ENCODE assay signal across 9 mouse cellular contexts in the genomic region with DNA sequence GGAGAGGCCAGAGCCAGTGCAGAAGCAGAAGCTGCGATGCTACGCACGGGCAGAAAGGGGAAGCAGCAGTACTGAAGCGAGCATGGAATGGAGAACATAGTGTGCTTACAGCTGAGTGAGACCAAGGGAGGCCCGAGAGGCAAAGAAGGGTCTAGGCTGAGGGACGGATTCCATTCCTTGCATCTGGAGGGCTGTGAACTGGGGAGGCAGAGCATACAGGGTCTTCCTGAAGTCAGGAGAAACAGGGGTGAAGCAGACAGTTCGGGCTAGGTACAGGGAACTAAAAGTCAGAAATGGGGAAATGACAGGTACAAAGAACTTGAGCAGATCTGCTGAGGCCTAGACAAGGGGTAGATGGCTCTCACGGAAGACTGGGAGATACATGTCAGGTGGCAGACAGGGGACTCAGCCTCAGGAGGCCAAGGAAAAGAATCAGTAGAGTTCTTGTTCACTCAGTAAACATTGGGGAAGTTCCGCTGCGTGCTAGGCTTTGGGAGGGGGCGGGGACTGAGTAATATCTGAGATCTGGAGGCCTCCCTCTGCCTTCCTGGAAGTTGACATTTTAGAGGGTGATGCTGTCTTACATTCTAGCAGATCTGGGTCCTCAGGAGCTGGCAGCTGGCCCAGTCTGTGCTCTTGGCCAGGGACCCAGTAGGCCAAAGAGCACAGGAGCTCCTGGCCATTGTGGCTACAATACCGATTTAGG. TPM values are rescaled to one million over a fixed set of nuclear protein-coding genes. Genes with fewer than 3 reads are reported as not detected.
DNase-seq lines count a peak whose midpoint lies in the region; ATAC-seq and TF ChIP-seq lines count a peak whose summit lies in the region.
"Had no signal": no experiment of that assay in that cellular context is flagged by ENCODE, and none has a peak within 500 bp of the region (broad histone marks: within the 10 kb centered on the region; RNA-seq: fewer than 3 reads in every experiment).

No protein-coding gene starts in this region.

- peak; percentile 95 for TF ChIP-seq EP300 in heart, postnatal 0 days (IDR thresholded peaks at IDR 0.05; ENCODE audit: low read depth)

- no peak for DNase-seq in forebrain, postnatal 0 days
- DNase-seq in G1E (ENCODE audit: low spot score) (peak; percentile 66), liver (peak; percentile 64)
- peak; percentile 88 for DNase-seq in cerebellum, adult 9-10 months
- peak; percentile 92 for DNase-seq in heart, postnatal 0 days (ENCODE audit: low spot score)
- DNase-seq in yolk sac, embryonic 10.5 days (ENCODE audit: low spot score): no peak

- no peak for TF ChIP-seq CTCF in forebrain, postnatal 0 days (IDR thresholded peaks at IDR 0.05; ENCODE audit: low read depth)
- TF ChIP-seq CTCF in G1E (IDR thresholded peaks at IDR 0.05; ENCODE audit: low read depth, low read length): no peak
- no peak for TF ChIP-seq CTCF in heart, postnatal 0 days (IDR thresholded peaks at IDR 0.05; ENCODE audit: low read depth)

- ATAC-seq in forebrain, postnatal 0 days: peak; percentile 5; the same call in 1 of the 2 replicates
- no peak for ATAC-seq in forebrain, embryonic 16.5 days
- ATAC-seq in G1E (ENCODE audit: extremely low read depth, insufficient number of reproducible peaks, low FRiP score, poor library complexity, severe bottlenecking): peak; percentile 36; the same call in 1 of the 2 replicates
- peak; percentile 87 for ATAC-seq in heart, postnatal 0 days (ENCODE audit: insufficient read depth, low read depth)
- ATAC-seq in monocyte, adult 5-6 weeks (replicated peaks; ENCODE audit: insufficient number of reproducible peaks, low FRiP score, low TSS enrichment, poor library complexity, severe bottlenecking): peak; percentile 78

- H3K4me3 ChIP-seq in forebrain, postnatal 0 days (ENCODE audit: low read depth, low read length): no peak overlapping the region
- no peak overlapping the region for H3K4me3 ChIP-seq in forebrain, embryonic 16.5 days (replicated peaks; ENCODE audit: low read length)
- peak overlapping the region; percentile 34; the same call in 1 of the 2 replicates for H3K4me3 ChIP-seq in G1E (ENCODE audit: low read depth, low read length)
- peak overlapping the region; percentile 17; the same call in 1 of the 2 replicates for H3K4me3 ChIP-seq in heart, postnatal 0 days (ENCODE audit: low read depth, low read length)
- H3K4me3 ChIP-seq: limb, embryonic 13.5 days had no signal

- H3K4me1 ChIP-seq in forebrain, postnatal 0 days (ENCODE audit: insufficient read depth): 0 out of 2 replicates have a peak, but pooled peaks cover 6% of the 10 kb centered on the region
- H3K4me1 ChIP-seq in forebrain, embryonic 16.5 days (replicated peaks; ENCODE audit: control insufficient read depth, insufficient read depth, low read length): peaks cover 13% of the 10 kb centered on the region
- H3K4me1 ChIP-seq in G1E (ENCODE audit: insufficient read depth, low read depth, low read length): peaks cover 56% of the 10 kb centered on the region
- peaks cover 50% of the 10 kb centered on the region for H3K4me1 ChIP-seq in heart, postnatal 0 days (ENCODE audit: control insufficient read depth, insufficient read depth)

- 0 out of 2 replicates have a peak overlapping the region, but pooled peaks have one; percentile 1 for H3K9ac ChIP-seq in forebrain, postnatal 0 days
- H3K9ac ChIP-seq in forebrain, embryonic 16.5 days (replicated peaks; ENCODE audit: low read depth, low read length): no peak overlapping the region
- H3K9ac ChIP-seq in heart, postnatal 0 days (replicated peaks; ENCODE audit: low read depth, low read length): peak overlapping the region; percentile 40
- H3K9ac ChIP-seq: limb, embryonic 13.5 days had no signal

- H3K27me3 ChIP-seq in forebrain, postnatal 0 days (ENCODE audit: insufficient read depth, low read length): no peaks in the 10 kb centered on the region
- H3K27me3 ChIP-seq in forebrain, embryonic 16.5 days (replicated peaks; ENCODE audit: control insufficient read depth, insufficient read depth, low read length): no peaks in the 10 kb centered on the region
- no peaks in the 10 kb centered on the region for H3K27me3 ChIP-seq in G1E (ENCODE audit: insufficient read depth, low read length)
- no peaks in the 10 kb centered on the region for H3K27me3 ChIP-seq in heart, postnatal 0 days (ENCODE audit: control insufficient read depth, insufficient read depth, low read length)
- H3K27me3 ChIP-seq: limb, embryonic 13.5 days had no signal

- H3K4me2 ChIP-seq in forebrain, postnatal 0 days (ENCODE audit: low read depth): no peak overlapping the region
- no peak overlapping the region for H3K4me2 ChIP-seq in forebrain, embryonic 16.5 days (ENCODE audit: low read length)
- H3K4me2 ChIP-seq in heart, postnatal 0 days (ENCODE audit: low read depth, low read length): peak overlapping the region; percentile 48
- H3K4me2 ChIP-seq: limb, embryonic 13.5 days had no signal

- peaks cover 64% of the 10 kb centered on the region for H3K36me3 ChIP-seq in forebrain, postnatal 0 days (ENCODE audit: insufficient read depth)
- peaks cover 14% of the 10 kb centered on the region for H3K36me3 ChIP-seq in forebrain, embryonic 16.5 days (ENCODE audit: control insufficient read depth, insufficient read depth)
- peaks cover 89% of the 10 kb centered on the region for H3K36me3 ChIP-seq in G1E (replicated peaks)
- peaks cover 49% of the 10 kb centered on the region for H3K36me3 ChIP-seq in heart, postnatal 0 days (replicated peaks; ENCODE audit: control insufficient read depth, insufficient read depth, low read length)

- peak overlapping the region; percentile 64; the same call in 1 of the 2 replicates for H3K27ac ChIP-seq in forebrain, postnatal 0 days (ENCODE audit: low read depth, low read length)
- no peak overlapping the region for H3K27ac ChIP-seq in forebrain, embryonic 16.5 days (ENCODE audit: low read length)
- peak overlapping the region; percentile 95 for H3K27ac ChIP-seq in heart, postnatal 0 days (ENCODE audit: low read depth)

- H3K9me3 ChIP-seq in forebrain, postnatal 0 days (ENCODE audit: low read length): no peaks in the 10 kb centered on the region
- H3K9me3 ChIP-seq in forebrain, embryonic 16.5 days (ENCODE audit: control insufficient read depth, low read length): no peaks in the 10 kb centered on the region
- H3K9me3 ChIP-seq in G1E (replicated peaks): no peaks in the 10 kb centered on the region
- no peaks in the 10 kb centered on the region for H3K9me3 ChIP-seq in heart, postnatal 0 days (replicated peaks; ENCODE audit: control insufficient read depth, low read length)
- H3K9me3 ChIP-seq: limb, embryonic 13.5 days had no signal

- 74% methylated on average over 12 of the region's 12 CpGs for WGBS in forebrain, postnatal 0 days
- WGBS in forebrain, embryonic 16.5 days: 82% methylated on average over 12 of the region's 12 CpGs
- WGBS in heart, postnatal 0 days: 37% methylated on average over 12 of the region's 12 CpGs

RNA-seq across cellular contexts. Expression of gene Lipe, which starts 12.5 kb away (rescaled TPM):
- 8.8 and 14.8 TPM in 2 replicates for total RNA-seq in forebrain, postnatal 0 days (2014; rRNA removed)
- 6.7 and 8.0 TPM in 2 replicates for polyA plus RNA-seq in forebrain, postnatal 0 days (2015; fragmentation: Nextera tagmentation; extraction: Ambion mirVana)
- polyA plus RNA-seq in forebrain, embryonic 16.5 days (2015; fragmentation: Nextera tagmentation; extraction: Ambion mirVana): 17.7 and 18.5 TPM in 2 replicates
- total RNA-seq in G1E (2014; fragmentation: Nextera tagmentation): 6.1 and 13.0 TPM in 2 replicates
- total RNA-seq in G1E (2017): 4.6 and 4.8 TPM in 2 replicates
- 15.7 and 16.1 TPM in 2 replicates for polyA plus RNA-seq in G1E (2012)
- 23.5 and 31.1 TPM in 2 replicates for total RNA-seq in heart, postnatal 0 days (2014; rRNA removed; ENCODE audit: low replicate concordance)
- 19.3 and 21.5 TPM in 2 replicates for polyA plus RNA-seq in heart, postnatal 0 days (2015; fragmentation: Nextera tagmentation; extraction: Ambion mirVana)
- total RNA-seq in monocyte, adult 5-6 weeks (2017): 19.5 to 19.9 TPM (median 19.7 TPM) in 3 replicates

RNA-seq across cellular contexts. Expression of gene Cnfn, which starts 16.5 kb away (rescaled TPM):
- not detected in 2 replicates for total RNA-seq in forebrain, postnatal 0 days (2014; rRNA removed)
- not detected in 2 replicates for polyA plus RNA-seq in forebrain, postnatal 0 days (2015; fragmentation: Nextera tagmentation; extraction: Ambion mirVana)
- polyA plus RNA-seq in forebrain, embryonic 16.5 days (2015; fragmentation: Nextera tagmentation; extraction: Ambion mirVana): 0.50 TPM in 1 of 2 replicates, not detected in the other
- total RNA-seq in G1E (2014; fragmentation: Nextera tagmentation) (not detected in 2 replicates), G1E (2017) (not detected in 2 replicates)
- not detected in 2 replicates for polyA plus RNA-seq in G1E (2012)
- not detected in 2 replicates for total RNA-seq in heart, postnatal 0 days (2014; rRNA removed; ENCODE audit: low replicate concordance)
- not detected in 2 replicates for polyA plus RNA-seq in heart, postnatal 0 days (2015; fragmentation: Nextera tagmentation; extraction: Ambion mirVana)
- not detected in 3 replicates for total RNA-seq in monocyte, adult 5-6 weeks (2017)

RNA-seq across cellular contexts. Expression of gene Cxcl17, which starts 26.7 kb away (rescaled TPM):
- not detected in 2 replicates for total RNA-seq in forebrain, postnatal 0 days (2014; rRNA removed)
- 0.35 TPM in 1 of 2 replicates, not detected in the other for polyA plus RNA-seq in forebrain, postnatal 0 days (2015; fragmentation: Nextera tagmentation; extraction: Ambion mirVana)
- polyA plus RNA-seq in forebrain, embryonic 16.5 days (2015; fragmentation: Nextera tagmentation; extraction: Ambion mirVana): 0.34 and 0.96 TPM in 2 replicates
- total RNA-seq in G1E (2014; fragmentation: Nextera tagmentation): not detected in 2 replicates
- not detected in 2 replicates for total RNA-seq in G1E (2017)
- polyA plus RNA-seq in G1E (2012): not detected in 2 replicates
- total RNA-seq in heart, postnatal 0 days (2014; rRNA removed; ENCODE audit: low replicate concordance): not detected in 2 replicates
- polyA plus RNA-seq in heart, postnatal 0 days (2015; fragmentation: Nextera tagmentation; extraction: Ambion mirVana): 0.42 and 1.1 TPM in 2 replicates
- not detected in 3 replicates for total RNA-seq in monocyte, adult 5-6 weeks (2017)

Comparison
In these comparisons a context has a peak if more than half of its experiments do, and no peak if none do; other contexts are left out.
1. DNase-seq: peak in G1E (single experiment), cerebellum, adult 9-10 months (single experiment), heart, postnatal 0 days (single experiment) and liver (single experiment); none in forebrain, postnatal 0 days (single experiment) and yolk sac, embryonic 10.5 days (single experiment).
2. H3K4me3 ChIP-seq: peak in G1E (single experiment) and heart, postnatal 0 days (single experiment); none in forebrain, postnatal 0 days (single experiment) and forebrain, embryonic 16.5 days (single experiment).